Mouse (Mus musculus) ovary, postnatal 14 days (tissue): Measurements from ENCODE around the gene Serpina3n.
A peak's percentile ranks its signal among the peaks of the same experiment; 100 is the strongest.
"Not testable (repeated sequence)": the region's sequence is repeated elsewhere in the genome, so short reads cannot be mapped to it uniquely, and the experiment has no call there.

Source experiments
- DNase-seq: peaks from one replicate; pipeline ENCODE4 v3.0.0; 2022; ENCODE audit warnings: low spot score

The Serpina3n gene

GRCm38 (mm10) chr12:104406454-104406885, at the start of gene Serpina3n:
Serpina3n (plus strand) TSS chr12:104406729.
- DNase-seq: no peak

DNA sequence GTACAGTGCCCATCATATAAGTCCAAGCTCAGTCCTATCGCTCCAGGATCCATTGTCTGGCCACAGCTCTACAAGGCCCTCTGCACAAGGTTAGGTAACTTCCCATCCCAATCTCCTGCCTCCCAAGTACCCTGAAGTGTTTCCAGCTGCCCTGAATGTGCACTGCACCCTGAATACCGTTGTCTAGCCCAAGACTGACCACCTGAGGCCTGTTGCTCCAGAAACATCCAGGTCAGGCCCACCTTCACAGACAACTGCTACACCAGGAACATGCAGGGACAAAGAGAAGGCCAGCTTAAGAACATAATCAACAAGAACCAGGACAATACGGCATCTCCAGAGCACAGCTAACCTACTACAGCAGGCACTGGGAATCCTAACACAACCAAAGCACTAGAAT, 36.5 kb upstream of the Serpina3n start:
- no peak for DNase-seq

DNA sequence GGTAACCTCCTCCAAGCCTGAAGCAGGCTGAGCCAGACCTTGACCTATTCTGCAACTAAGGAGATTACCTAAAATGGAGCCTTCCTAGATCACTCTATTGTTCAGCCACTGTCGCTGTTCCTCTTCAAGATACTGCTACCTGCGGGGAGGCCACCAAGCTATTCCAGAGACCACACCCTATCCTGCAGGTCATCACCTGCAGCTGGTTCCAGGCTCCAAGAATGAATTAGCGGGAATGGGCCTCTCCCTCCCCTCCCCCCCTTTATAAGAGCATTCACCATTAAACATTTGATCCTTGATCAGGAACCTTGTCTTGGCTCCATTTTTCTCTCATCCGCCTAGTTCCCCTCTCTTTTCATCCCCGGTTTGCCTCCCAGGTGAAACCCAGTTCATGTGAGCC, 29.4 kb upstream of the Serpina3n start:
- DNase-seq: not testable (repeated sequence)

GRCm38 (mm10) chr12:104378351-104378750, 28.2 kb upstream of the Serpina3n start:
- not testable (repeated sequence) for DNase-seq

DNA sequence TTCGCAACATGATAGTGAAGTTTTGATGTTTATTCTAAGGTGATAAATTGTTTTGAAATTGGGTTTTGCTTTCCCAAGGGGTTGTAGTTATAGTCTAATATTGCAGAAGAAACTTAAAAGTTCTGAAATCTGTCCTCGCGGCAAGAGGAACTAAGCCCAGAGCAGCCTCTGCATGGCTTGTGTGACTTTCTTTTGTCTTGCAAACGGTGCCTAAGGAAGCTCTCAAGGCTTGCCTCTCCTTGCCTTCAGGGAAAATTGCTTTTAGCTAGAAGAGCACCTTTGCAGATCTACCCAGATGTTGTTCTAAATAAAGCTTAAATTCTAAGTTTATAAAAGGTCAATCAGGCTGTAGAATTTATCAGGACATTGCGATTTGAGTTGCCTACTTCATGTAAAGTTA, 27.7 kb upstream of the Serpina3n start:
- not testable (repeated sequence) for DNase-seq

DNA sequence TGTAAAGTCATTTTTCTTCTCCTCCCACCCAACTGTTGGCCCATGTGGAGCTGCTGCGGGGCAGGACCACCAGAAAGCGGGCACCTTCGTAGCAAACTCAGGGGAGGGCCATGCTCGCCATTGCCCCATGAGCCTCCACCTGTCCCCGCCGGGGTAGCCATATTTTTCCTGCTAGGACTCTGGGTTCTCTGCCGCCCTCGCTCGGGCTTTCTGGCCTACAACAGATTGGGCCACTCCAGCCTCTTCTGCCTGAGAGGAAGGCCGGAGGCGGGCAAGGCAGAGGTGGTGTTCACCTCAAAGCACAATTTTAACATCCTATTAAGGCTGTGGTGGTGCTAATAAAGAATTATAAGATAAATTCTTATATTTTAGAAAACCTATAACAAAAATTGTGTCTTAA, 26.7 kb upstream of the Serpina3n start:
- no peak for DNase-seq

DNA sequence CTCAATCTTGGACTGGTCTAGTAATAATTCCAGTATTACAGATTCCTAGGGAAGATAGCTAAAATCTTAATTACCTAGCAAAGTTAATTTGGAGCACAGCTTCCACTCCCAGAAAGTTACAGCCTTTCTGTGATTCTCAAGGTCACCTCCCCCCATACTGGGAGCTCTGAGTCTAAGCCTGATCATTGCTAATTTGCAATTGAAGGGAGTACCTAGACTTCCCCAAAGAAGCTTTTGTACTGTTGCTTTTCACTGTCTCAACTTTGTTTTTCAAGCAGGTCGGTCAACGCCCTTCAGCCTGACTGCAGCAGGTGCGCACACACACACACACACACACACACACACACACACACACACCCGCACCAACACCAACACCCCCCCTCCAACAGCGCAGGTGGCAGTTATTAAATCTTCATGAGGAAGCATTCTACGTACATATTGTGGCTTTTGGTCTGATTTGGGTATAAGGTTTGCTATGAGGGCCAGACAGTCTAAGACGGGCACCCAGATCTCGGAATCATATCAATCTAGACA, 25.4 kb upstream of the Serpina3n start:
- DNase-seq: not testable (repeated sequence)

- DNase-seq: not testable (repeated sequence)
Observed at GRCm38 (mm10) chr12:104385987-104386386, 20.5 kb upstream of the Serpina3n start.

GRCm38 (mm10) chr12:104386878-104387277, 19.7 kb upstream of the Serpina3n start:
- DNase-seq: not testable (repeated sequence)

GRCm38 (mm10) chr12:104388477-104388876, 18.1 kb upstream of the Serpina3n start:
- DNase-seq: no peak

DNA sequence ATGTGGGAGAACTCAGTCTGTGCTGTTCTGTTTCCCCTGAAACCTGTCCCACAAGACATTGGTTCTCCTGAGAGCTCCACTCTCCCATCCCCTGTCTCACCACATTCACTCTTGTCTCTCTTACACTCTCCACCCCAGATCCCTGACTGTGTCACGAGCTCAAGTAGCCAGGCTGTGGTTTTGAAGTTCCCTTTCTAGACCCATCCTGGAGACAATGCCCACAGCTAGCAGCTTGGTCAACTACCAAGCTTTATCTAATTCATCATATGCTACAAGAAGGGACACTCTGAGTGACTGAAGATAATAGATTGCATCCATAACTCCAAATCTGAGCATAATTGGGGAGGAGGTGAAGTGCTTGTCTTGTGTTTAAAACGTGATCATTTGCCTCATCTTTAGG, 15.5 kb upstream of the Serpina3n start:
- not testable (repeated sequence) for DNase-seq

- no peak for DNase-seq
Observed at GRCm38 (mm10) chr12:104403968-104404367, 2.6 kb upstream of the Serpina3n start.

GRCm38 (mm10) chr12:104412507-104412906, 6.0 kb downstream of the Serpina3n start:
- no peak for DNase-seq

DNA sequence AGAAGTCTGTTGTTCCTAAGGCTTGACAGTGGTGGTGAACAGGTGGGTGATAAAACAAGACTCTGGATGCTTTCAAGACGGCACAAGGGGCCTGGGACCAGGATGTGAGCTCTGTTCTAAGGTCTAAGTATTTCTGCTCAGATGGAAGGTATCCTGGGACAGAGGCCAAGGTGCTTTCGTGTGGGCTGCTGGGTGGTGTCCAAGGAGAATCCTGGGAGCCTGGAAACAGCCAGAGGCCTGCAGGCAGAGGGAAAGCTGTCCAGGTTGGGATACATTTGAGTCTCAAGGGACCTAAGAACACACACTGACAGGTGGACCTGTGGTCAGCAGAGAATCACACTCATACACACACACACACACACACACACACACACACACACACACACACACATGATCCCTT, 8.0 kb downstream of the Serpina3n start:
- DNase-seq: no peak

DNA sequence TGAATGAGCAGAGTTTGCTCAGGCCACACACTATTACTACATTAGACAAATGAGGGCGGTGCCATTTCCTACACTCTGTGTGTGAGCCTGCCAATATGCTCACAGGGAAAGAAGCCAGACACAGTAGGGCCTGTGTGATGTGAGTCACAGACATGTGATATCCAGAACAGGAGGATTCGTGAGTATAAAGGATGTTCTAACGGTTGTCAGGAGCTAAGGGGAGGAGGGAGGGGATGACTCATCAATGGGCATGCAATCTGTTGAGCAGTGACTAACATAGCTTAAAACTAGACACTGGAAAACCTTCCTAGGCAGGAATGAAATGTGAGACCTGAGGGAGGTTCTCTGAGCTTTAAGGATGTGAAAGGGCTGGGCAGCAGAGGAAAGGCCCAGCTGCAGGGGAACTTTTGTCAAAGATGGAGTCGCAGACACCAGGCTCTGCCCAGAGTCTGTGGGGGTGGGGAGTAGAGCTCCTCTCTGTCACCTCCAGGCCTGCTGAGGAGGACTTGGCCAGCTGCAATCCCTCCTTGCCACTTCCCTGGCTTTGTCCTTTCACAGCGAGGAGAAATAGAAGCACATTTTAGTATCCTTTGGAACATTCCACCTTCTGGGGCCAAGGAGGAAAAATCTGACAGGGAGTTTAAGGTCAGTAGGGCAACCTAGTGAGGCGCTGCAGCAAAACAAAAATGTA, 9.2 kb downstream of the Serpina3n start:
- no peak for DNase-seq

DNA sequence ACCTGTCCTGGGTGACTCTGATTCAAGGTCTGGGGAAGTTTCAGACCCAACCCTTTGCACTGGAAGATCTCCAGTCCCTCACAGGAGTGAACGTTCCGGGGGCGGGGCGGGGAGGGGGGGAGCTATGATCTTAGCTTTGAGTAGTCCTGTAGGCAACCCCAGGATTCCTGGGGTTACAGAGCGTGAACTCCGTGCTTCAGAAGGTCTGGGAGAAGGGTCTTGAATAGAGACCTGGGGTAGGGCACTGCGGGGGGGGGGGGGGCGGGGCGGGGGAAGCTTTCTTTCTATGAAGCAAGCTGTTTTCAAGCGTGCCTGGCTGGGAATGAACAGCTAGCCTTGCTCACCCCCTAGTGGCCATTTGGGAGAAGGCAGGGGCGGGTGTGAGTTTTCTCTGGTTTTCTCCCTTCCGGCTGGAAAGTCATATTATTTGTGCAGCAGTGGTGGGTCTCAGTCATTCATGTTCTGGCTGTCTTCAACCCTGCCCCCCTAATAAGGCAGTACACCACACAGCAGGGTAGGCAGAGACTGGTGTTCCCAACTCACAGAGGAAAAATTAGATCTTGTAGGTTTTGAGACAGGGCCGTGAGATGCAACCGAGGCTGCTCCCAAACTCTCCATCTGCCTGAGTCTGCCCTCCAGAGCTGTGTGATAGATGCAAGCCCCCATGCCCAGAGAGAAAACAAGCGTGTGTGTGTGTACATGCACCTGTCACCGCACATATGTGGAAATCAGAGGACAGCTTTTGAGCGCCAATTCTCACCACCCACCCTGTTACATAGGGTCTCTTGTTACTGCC, 12.0 kb downstream of the Serpina3n start:
- DNase-seq: peak; percentile 87

DNA sequence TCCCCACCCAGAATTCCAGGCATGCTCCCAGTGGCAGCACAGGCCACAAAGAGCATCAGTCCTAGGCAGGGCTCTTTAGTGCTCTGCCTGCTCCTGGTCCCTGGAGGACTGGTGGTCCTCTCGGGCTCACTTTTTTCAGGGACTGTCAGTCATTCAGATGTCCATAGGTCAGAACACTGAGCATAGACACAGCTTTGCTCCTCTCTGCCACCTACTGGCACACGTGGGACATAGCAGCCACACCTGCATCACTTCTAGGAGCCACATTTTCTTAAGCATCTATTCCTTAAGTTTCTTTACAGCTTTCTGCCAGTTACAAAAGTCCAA, 12.6 kb downstream of the Serpina3n start:
- DNase-seq: no peak

DNA sequence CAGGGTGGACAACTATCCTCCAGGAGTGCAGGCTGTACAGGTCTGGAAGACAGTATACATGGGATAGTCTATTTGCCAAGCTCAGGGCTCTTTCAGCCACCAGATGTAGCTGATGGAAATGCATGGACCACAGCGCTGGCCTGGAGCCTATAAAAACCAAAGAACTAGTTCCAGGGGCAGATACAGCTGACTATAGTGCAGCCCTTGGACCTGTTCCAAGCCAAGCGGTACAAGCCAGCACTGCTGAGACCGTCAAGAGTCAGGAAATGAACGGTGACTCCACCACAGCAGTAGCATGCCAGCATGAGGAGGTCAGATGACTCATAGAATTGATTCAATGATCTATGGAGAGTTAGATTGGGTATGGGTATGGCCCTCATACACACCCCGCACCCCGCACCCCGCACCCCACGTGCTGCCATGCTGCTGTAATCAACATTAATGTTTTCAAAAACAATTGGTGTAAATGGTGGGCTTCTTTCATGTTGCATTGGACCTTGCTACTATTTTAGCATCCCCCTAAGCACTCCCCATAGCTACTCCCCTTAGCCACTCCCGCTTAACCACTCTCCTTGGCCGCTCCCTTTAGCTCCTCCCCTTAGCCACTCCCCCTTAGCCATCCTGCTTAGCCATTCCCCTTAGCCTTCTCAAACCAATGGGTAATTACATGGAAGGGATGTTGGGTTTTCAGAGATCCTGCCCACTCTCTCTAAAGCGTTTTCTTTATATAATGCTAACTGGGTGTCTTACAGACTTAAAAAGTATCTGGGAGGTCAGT, 16.3 kb downstream of the Serpina3n start:
- no peak for DNase-seq

- DNase-seq: no peak
Observed at GRCm38 (mm10) chr12:104425591-104425990, 19.1 kb downstream of the Serpina3n start.

DNA sequence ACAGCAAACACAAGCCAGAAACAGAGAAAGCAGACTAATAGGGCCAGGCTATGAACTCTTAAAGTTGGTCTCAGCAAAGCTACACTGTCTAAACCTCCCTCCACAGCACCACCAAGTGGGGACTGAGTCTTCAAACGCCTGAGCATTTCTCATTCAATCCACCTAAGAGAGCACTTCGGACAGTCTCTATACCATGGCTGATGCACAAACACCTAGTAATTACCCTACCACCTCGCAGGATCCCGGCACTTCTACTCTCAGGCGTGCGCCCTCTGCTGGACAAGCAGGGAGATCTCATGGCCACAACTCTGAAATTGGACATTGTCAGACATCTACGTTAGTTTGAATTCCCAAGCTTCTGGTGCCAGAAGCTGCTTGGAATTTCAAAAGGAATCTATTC, 20.4 kb downstream of the Serpina3n start:
- no peak for DNase-seq

GRCm38 (mm10) chr12:104431359-104431758, 24.8 kb downstream of the Serpina3n start:
- DNase-seq: no peak

- no peak for DNase-seq
Observed at GRCm38 (mm10) chr12:104433214-104433613, 26.7 kb downstream of the Serpina3n start.
